Mouse (Mus musculus): ENCODE measurements at regions not wholly inside any gene's neighbourhood (a gene's known extent, or its start where the extent isn't known, plus 50 kb on each side); places are given as distances from the start of the nearest gene placed in this dataset.

- TF ChIP-seq CTCF (IDR thresholded peaks at IDR 0.05; ENCODE audit: low read depth) (no peak), EP300 (optimal IDR thresholded peaks at IDR 0.05) (no peak)
Measured at GRCm38 (mm10) chr2:137224702-137225552, 108.5 kb upstream of the Jag1 start.

Data from stomach, postnatal 0 days (tissue).